Mouse (Mus musculus) hindbrain, embryonic 16.5 days (tissue): Measurements from ENCODE around the gene Mybpc1. TPM values are rescaled to one million over a fixed set of nuclear protein-coding genes. Genes with fewer than 3 reads are reported as not detected.

ENCODE experiments used
- ATAC-seq: fragments of 200-750 bp; cut with Nextera tagmentation; 2 replicates; pipeline ENCODE4 v1.8.0; 2017; ENCODE audit warnings: moderate TSS enrichment, moderate library complexity
- H3K27ac ChIP-seq: fragments of 300-500 bp; sonication (generic); 2 replicates; pipeline ENCODE4 v1.5.1; 2014; ENCODE audit warnings: low read depth, mild to moderate bottlenecking, control low read depth, low read length, moderate library complexity
- H3K27me3 ChIP-seq: fragments of 300-500 bp; sonication (generic); replicated peaks from 2 replicates; pipeline ENCODE4 v1.6.1; 2014; ENCODE audit warnings: low read length; ENCODE audit not compliant: control insufficient read depth, insufficient read depth
- H3K36me3 ChIP-seq: fragments of 300-500 bp; sonication (generic); 2 replicates; pipeline ENCODE4 v1.6.1; 2014; ENCODE audit warnings: mild to moderate bottlenecking, low read length, moderate library complexity, mixed read lengths; ENCODE audit not compliant: control insufficient read depth, insufficient read depth
- H3K4me1 ChIP-seq: fragments of 300-500 bp; sonication (generic); 2 replicates; pipeline ENCODE4 v1.6.1; 2014; ENCODE audit warnings: low read depth, low read length; ENCODE audit not compliant: control insufficient read depth, insufficient read depth
- H3K4me2 ChIP-seq: fragments of 300-500 bp; sonication (generic); 2 replicates; pipeline ENCODE4 v1.6.1; 2014; ENCODE audit warnings: mild to moderate bottlenecking, low read length, control low read depth, moderate library complexity
- H3K4me3 ChIP-seq: fragments of 300-500 bp; sonication (generic); 2 replicates; pipeline ENCODE4 v1.5.1; 2014; ENCODE audit warnings: mild to moderate bottlenecking, low read length, control low read depth, moderate library complexity
- H3K9ac ChIP-seq: fragments of 300-500 bp; sonication (generic); 2 replicates; pipeline ENCODE4 v1.6.1; 2014; ENCODE audit warnings: low read depth, mild to moderate bottlenecking, control low read depth, low read length, moderate library complexity
- H3K9me3 ChIP-seq: fragments of 300-500 bp; sonication (generic); 2 replicates; pipeline ENCODE4 v1.6.1; 2014; ENCODE audit warnings: mild to moderate bottlenecking, low read length, moderate library complexity; ENCODE audit not compliant: control insufficient read depth
- WGBS: fragments of 180-500 bp; shearing (Covaris S2); extraction: QIAGEN DNeasy Blood & Tissue Kit; methylation state at CpG from one replicate; pipeline ENCODE4 v1.1.7; 2014; 5-methylcytosine and 5-hydroxymethylcytosine counted together
- polyA plus RNA-seq: library from polyadenylated mRNA; unstranded; fragments of >200 nt; fragmentation: Nextera tagmentation; extraction: Ambion mirVana; gene quantifications from 2 replicates; pipeline ENCODE4 v1.2.1, GENCODE M21; 2015

Mybpc1 gene
- 3.4 and 14.1 TPM in 2 replicates for polyA plus RNA-seq

- H3K4me3 ChIP-seq: peak within 1 kb of the TSS; percentile 10; the same call in 1 of the 2 replicates
- no peaks in the 10 kb centered on the region for H3K27me3 ChIP-seq
- 25% methylated on average over 16 of the region's 16 CpGs for WGBS
- H3K36me3 ChIP-seq: no peaks in the 10 kb centered on the region
- peak; percentile 79 for ATAC-seq
- peak within 1 kb of the TSS; percentile 38 for H3K4me2 ChIP-seq
- peaks cover 3% of the 10 kb centered on the region for H3K4me1 ChIP-seq
- no peak within 1 kb of the TSS for H3K27ac ChIP-seq
- 0 out of 2 replicates have a peak within 1 kb of the TSS, but pooled peaks have one; percentile 4 for H3K9ac ChIP-seq
- no peaks in the 10 kb centered on the region for H3K9me3 ChIP-seq
Observed at GRCm38 (mm10) chr10:88604943-88605342, at the start of gene Mybpc1. TSS of gene Mybpc1 (minus strand) at chr10:88605152.

DNA sequence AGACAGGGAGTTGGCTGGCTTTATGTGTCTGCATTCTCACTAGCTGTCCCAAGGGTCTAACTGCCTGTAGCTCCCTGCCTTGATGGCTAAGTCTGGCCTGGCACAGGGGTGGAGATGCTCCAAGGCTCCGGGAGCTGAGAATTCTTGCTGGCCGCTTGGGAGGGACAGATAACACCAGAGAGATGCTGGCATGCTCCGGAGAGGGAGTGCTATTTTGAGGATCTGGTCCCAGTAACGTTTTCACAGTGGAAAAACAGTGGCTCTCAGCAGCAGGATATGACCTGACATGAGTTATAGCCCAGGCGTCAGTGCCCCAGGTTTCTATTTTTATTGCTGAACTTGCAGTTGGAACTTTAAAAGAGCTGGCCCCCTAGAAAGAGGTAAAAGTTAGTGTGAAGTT, 40.5 kb upstream of the Mybpc1 start:
- WGBS: 78% methylated on average over 5 of the region's 5 CpGs
- Histone ChIP-seq H3K4me1 (no peaks in the 10 kb centered on the region), H3K36me3 (no peaks in the 10 kb centered on the region), H3K9me3 (no peaks in the 10 kb centered on the region), H3K4me3 (no peak overlapping the region), H3K9ac (no peak overlapping the region), H3K4me2 (no peak overlapping the region), H3K27me3 (no peaks in the 10 kb centered on the region), H3K27ac (no peak overlapping the region)
- ATAC-seq: no peak

GRCm38 (mm10) chr10:88631330-88631953, 26.5 kb upstream of the Mybpc1 start:
- no peak overlapping the region for H3K9ac ChIP-seq
- 86% methylated on average over 10 of the region's 10 CpGs for WGBS
- no peak overlapping the region for H3K4me2 ChIP-seq
- no peaks in the 10 kb centered on the region; the same call in 1 of the 2 replicates for H3K9me3 ChIP-seq
- no peak for ATAC-seq
- H3K4me3 ChIP-seq: no peak overlapping the region
- H3K36me3 ChIP-seq: no peaks in the 10 kb centered on the region
- H3K27ac ChIP-seq: no peak overlapping the region
- no peaks in the 10 kb centered on the region for H3K27me3 ChIP-seq
- H3K4me1 ChIP-seq: no peaks in the 10 kb centered on the region

- no peak overlapping the region for H3K27ac ChIP-seq
- no peaks in the 10 kb centered on the region for H3K4me1 ChIP-seq
- H3K36me3 ChIP-seq: no peaks in the 10 kb centered on the region
- H3K27me3 ChIP-seq: no peaks in the 10 kb centered on the region
- H3K9me3 ChIP-seq: no peaks in the 10 kb centered on the region; the same call in 1 of the 2 replicates
- no peak overlapping the region for H3K4me3 ChIP-seq
- no peak overlapping the region for H3K4me2 ChIP-seq
- ATAC-seq: no peak
- no peak overlapping the region for H3K9ac ChIP-seq
- 83% methylated on average over 2 of the region's 2 CpGs for WGBS
Observed at GRCm38 (mm10) chr10:88630663-88631329, 25.8 kb upstream of the Mybpc1 start.

DNA sequence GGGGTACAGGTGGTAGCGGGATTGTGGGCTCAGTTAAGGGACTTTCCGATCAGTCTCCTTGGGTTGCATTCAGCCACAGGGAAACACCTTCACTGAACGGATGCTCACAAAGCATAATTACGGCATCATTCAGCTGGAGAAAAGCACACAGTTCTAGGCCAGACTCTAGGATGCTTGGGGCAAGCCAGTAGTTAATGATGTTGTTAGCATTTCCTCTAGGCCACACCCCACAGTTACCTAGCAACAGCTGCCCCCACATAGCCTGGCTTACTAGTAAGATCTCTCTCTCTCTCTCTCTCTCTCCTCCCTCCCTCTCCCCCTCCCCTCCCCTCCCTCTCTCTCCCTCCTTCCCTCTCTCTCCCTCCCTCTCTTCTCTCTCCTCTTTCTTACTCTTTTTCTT, 22.1 kb upstream of the Mybpc1 start:
- 71% methylated on average over 4 of the region's 4 CpGs for WGBS
- 0 out of 2 replicates have a peak, but pooled peaks have one; percentile 54 for ATAC-seq
- H3K4me3 ChIP-seq: no peak overlapping the region

DNA sequence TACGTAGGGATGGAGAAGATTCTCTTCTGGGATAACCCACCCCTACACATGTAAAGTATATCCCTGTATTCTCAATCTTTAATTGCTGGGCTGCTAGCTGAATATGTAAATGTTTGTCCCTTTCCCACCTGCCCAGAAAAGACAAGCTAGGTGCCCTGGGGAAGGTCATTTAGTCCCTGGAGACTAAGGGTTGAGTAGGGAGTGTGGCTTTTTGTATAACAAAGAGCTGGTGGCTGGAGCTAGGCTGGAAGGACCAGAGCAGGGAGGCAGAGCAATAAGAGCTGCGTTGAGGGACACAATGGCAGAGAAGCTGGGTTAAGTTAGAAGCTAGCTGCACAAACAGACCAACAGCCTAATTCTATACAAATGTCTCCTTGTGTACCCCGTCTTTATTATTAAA, 21.2 kb upstream of the Mybpc1 start:
- Histone ChIP-seq H3K9me3 (no peaks in the 10 kb centered on the region; the same call in 1 of the 2 replicates), H3K27me3 (no peaks in the 10 kb centered on the region), H3K4me1 (no peaks in the 10 kb centered on the region), H3K27ac (no peak overlapping the region), H3K36me3 (no peaks in the 10 kb centered on the region), H3K4me3 (no peak overlapping the region), H3K9ac (no peak overlapping the region), H3K4me2 (no peak overlapping the region)
- ATAC-seq: no peak
- WGBS: 71% methylated on average over 3 of the region's 3 CpGs

More for the DNA sequence above, 22.1 kb upstream of the Mybpc1 start:
- H3K4me2 ChIP-seq: no peak overlapping the region
- H3K9ac ChIP-seq: no peak overlapping the region
- no peaks in the 10 kb centered on the region for H3K36me3 ChIP-seq
- no peaks in the 10 kb centered on the region; the same call in 1 of the 2 replicates for H3K9me3 ChIP-seq
- H3K4me1 ChIP-seq: no peaks in the 10 kb centered on the region
- H3K27ac ChIP-seq: no peak overlapping the region
- no peaks in the 10 kb centered on the region for H3K27me3 ChIP-seq

GRCm38 (mm10) chr10:88624300-88624699, 19.3 kb upstream of the Mybpc1 start:
- Histone ChIP-seq H3K4me3 (no peak overlapping the region), H3K9me3 (no peaks in the 10 kb centered on the region), H3K4me1 (no peaks in the 10 kb centered on the region), H3K27me3 (no peaks in the 10 kb centered on the region), H3K27ac (no peak overlapping the region), H3K36me3 (no peaks in the 10 kb centered on the region), H3K9ac (no peak overlapping the region), H3K4me2 (no peak overlapping the region)
- 90% methylated on average over 11 of the region's 11 CpGs for WGBS
- no peak for ATAC-seq

DNA sequence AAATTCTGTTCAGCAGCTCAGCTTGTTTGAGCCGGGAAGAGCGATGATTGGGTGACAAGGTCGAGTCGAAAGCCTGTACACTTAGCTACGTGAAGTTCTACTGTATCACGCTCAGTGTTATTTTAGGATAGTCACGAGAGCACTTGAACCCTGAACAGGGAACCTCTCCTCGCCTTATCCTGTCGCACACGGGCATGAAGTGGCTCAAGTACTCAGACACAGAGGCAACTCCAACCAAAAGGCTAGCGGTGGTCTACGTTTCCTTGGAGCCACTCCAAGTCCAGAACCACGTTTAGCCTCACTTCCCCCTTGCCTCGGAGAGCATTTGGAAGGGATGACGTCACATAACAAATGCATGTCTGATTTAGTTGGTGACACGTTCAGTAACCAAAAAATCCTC, 17.7 kb upstream of the Mybpc1 start:
- 88% methylated on average over 16 of the region's 16 CpGs for WGBS

DNA sequence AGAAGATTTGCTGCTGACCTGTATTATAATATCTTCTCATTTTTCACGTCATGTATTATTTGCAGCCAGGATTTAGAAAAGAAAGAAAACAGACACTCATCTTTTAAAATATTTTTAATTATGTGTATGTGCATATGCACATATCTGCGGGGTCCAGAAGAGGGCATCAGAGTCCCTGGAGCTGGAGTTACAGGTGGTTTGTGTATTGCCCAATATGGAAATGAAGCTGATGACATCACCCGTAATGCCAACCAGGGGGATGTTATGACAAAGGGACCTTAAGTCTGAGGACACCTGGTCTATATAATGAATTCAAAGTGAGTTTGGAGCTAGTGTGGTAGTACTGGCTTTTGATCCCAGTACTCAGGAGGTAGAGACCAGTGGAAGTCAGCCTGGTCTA, 15.9 kb upstream of the Mybpc1 start:
- Histone ChIP-seq H3K9ac (no peak overlapping the region), H3K27ac (no peak overlapping the region), H3K27me3 (no peaks in the 10 kb centered on the region), H3K4me1 (no peaks in the 10 kb centered on the region), H3K9me3 (no peaks in the 10 kb centered on the region), H3K4me2 (no peak overlapping the region), H3K36me3 (no peaks in the 10 kb centered on the region), H3K4me3 (no peak overlapping the region)
- WGBS: 97% methylated on average over 3 of the region's 3 CpGs
- ATAC-seq: no peak

More for the DNA sequence above, 17.7 kb upstream of the Mybpc1 start:
- Histone ChIP-seq H3K36me3 (no peaks in the 10 kb centered on the region), H3K4me2 (no peak overlapping the region), H3K4me1 (no peaks in the 10 kb centered on the region), H3K4me3 (no peak overlapping the region), H3K9me3 (no peaks in the 10 kb centered on the region), H3K27ac (no peak overlapping the region), H3K27me3 (no peaks in the 10 kb centered on the region), H3K9ac (no peak overlapping the region)
- no peak for ATAC-seq
